Mouse (Mus musculus) midbrain, postnatal 0 days (tissue): Measurements from ENCODE around the gene Shtn1. TPM values are rescaled to one million over a fixed set of nuclear protein-coding genes. Genes with fewer than 3 reads are reported as not detected.

Experiments used
- ATAC-seq: fragments of 200-750 bp; cut with Nextera tagmentation; 2 replicates; pipeline ENCODE4 v1.8.0; 2017; ENCODE audit warnings: moderate number of reproducible peaks, mild to moderate bottlenecking, moderate TSS enrichment, moderate library complexity; ENCODE audit not compliant: low FRiP score
- DNase-seq: peaks from one replicate; pipeline ENCODE4 v3.0.0-alpha.2; 2015; ENCODE audit warnings: low spot score
- H3K27ac ChIP-seq: fragments of 300-500 bp; sonication (generic); 2 replicates; pipeline ENCODE4 v1.5.1; 2014; ENCODE audit warnings: low read depth, mild to moderate bottlenecking, low read length, mixed read lengths
- H3K27me3 ChIP-seq: fragments of 300-500 bp; sonication (generic); 2 replicates; pipeline ENCODE4 v1.6.1; 2014; ENCODE audit warnings: low read length, control low read depth, mixed read lengths; ENCODE audit not compliant: insufficient read depth
- H3K36me3 ChIP-seq: fragments of 300-500 bp; sonication (generic); 2 replicates; pipeline ENCODE4 v1.6.1; 2014; ENCODE audit warnings: low read length, control low read depth, mixed read lengths; ENCODE audit not compliant: insufficient read depth
- H3K4me1 ChIP-seq: fragments of 300-500 bp; sonication (generic); 2 replicates; pipeline ENCODE4 v1.6.1; 2014; ENCODE audit warnings: mild to moderate bottlenecking, control low read depth, antibody characterized with exemption, low read length, mixed read lengths; ENCODE audit not compliant: insufficient read depth
- H3K4me2 ChIP-seq: fragments of 300-500 bp; sonication (generic); 2 replicates; pipeline ENCODE4 v1.6.1; 2014; ENCODE audit warnings: low read depth, mild to moderate bottlenecking, low read length, mixed read lengths; ENCODE audit not compliant: poor library complexity, severe bottlenecking
- H3K4me3 ChIP-seq: fragments of 300-500 bp; sonication (generic); 2 replicates; pipeline ENCODE4 v1.5.1; 2014; ENCODE audit warnings: low read depth, mild to moderate bottlenecking, low read length, moderate library complexity
- H3K9ac ChIP-seq: fragments of 300-500 bp; sonication (generic); replicated peaks from 2 replicates; pipeline ENCODE4 v1.6.1; 2014; ENCODE audit warnings: mild to moderate bottlenecking, low read length, moderate library complexity, mixed read lengths; ENCODE audit not compliant: poor library complexity, severe bottlenecking
- H3K9me3 ChIP-seq: fragments of 300-500 bp; sonication (generic); 2 replicates; pipeline ENCODE4 v1.6.1; 2016; ENCODE audit warnings: low read length, control low read depth
- CTCF ChIP-seq: IDR thresholded peaks from 2 replicates; pipeline ENCODE4 v1.5.1; 2016; ENCODE audit warnings: antibody characterized with exemption, mild to moderate bottlenecking
- WGBS: fragments of 180-500 bp; shearing (Covaris S2); extraction: QIAGEN DNeasy Blood & Tissue Kit; methylation state at CpG from one replicate; pipeline ENCODE4 v1.1.7; 2014; 5-methylcytosine and 5-hydroxymethylcytosine counted together
- polyA plus RNA-seq: library from polyadenylated mRNA; unstranded; fragments of >200 nt; fragmentation: Nextera tagmentation; extraction: Ambion mirVana; gene quantifications from 2 replicates; pipeline ENCODE4 v1.2.1, GENCODE M21; 2015
- total RNA-seq: library from RNA; depleted of rRNA; stranded (reverse); fragments of >200 nt; gene quantifications from 2 replicates; pipeline ENCODE4 v1.2.3, GENCODE M21; 2014

Gene Shtn1
- total and polyA plus RNA-seq, 2 experiments from 2014 or later = 68.1 to 70.9 TPM

GRCm38 (mm10) chr19:59071396-59071795 lies 4.5 kb downstream of the Shtn1 start:
- Histone ChIP-seq H3K36me3 (no peaks in the 10 kb centered on the region), H3K4me2 (no peak overlapping the region), H3K4me3 (no peak overlapping the region), H3K9ac (no peak overlapping the region), H3K4me1 (peaks cover 7% of the 10 kb centered on the region; the same call in 1 of the 2 replicates), H3K27ac (no peak overlapping the region), H3K9me3 (no peaks in the 10 kb centered on the region), H3K27me3 (no peaks in the 10 kb centered on the region)
- no peak for DNase-seq
- TF ChIP-seq CTCF = no peak
- WGBS = 82% methylated on average over 4 of the region's 4 CpGs
- ATAC-seq = no peak

GRCm38 (mm10) chr19:59067652-59068051 lies 8.2 kb downstream of the Shtn1 start:
- Histone ChIP-seq H3K4me2 (no peak overlapping the region), H3K4me1 (no peaks in the 10 kb centered on the region), H3K27ac (no peak overlapping the region), H3K4me3 (no peak overlapping the region), H3K36me3 (no peaks in the 10 kb centered on the region), H3K9ac (no peak overlapping the region), H3K27me3 (no peaks in the 10 kb centered on the region), H3K9me3 (no peaks in the 10 kb centered on the region)
- TF ChIP-seq CTCF = no peak
- ATAC-seq (no peak), DNase-seq (no peak)
- WGBS = 73% methylated on average over 1 of the region's 1 CpGs

GRCm38 (mm10) chr19:59066670-59067069 lies 9.2 kb downstream of the Shtn1 start:
- Histone ChIP-seq H3K9me3 (no peaks in the 10 kb centered on the region), H3K9ac (no peak overlapping the region), H3K4me1 (no peaks in the 10 kb centered on the region), H3K27me3 (no peaks in the 10 kb centered on the region), H3K4me3 (no peak overlapping the region), H3K27ac (no peak overlapping the region), H3K36me3 (no peaks in the 10 kb centered on the region), H3K4me2 (no peak overlapping the region)
- 93% methylated on average over 2 of the region's 2 CpGs for WGBS
- no peak for DNase-seq
- no peak for TF ChIP-seq CTCF
- ATAC-seq = no peak

- H3K36me3 ChIP-seq = no peaks in the 10 kb centered on the region
- no peak overlapping the region for H3K27ac ChIP-seq
- no peaks in the 10 kb centered on the region for H3K9me3 ChIP-seq
- no peak for DNase-seq
- no peaks in the 10 kb centered on the region for H3K27me3 ChIP-seq
- no peak overlapping the region for H3K4me2 ChIP-seq
- H3K4me1 ChIP-seq = no peaks in the 10 kb centered on the region
- 58% methylated on average over 5 of the region's 5 CpGs for WGBS
- no peak overlapping the region for H3K9ac ChIP-seq
- ATAC-seq = no peak
- TF ChIP-seq CTCF = no peak
- H3K4me3 ChIP-seq = no peak overlapping the region
Observed at GRCm38 (mm10) chr19:59066115-59066514, 9.8 kb downstream of the Shtn1 start.

GRCm38 (mm10) chr19:59064616-59065015 lies 11.3 kb downstream of the Shtn1 start:
- WGBS = 85% methylated on average over 5 of the region's 5 CpGs
- no peaks in the 10 kb centered on the region for H3K36me3 ChIP-seq
- no peak overlapping the region for H3K4me3 ChIP-seq

GRCm38 (mm10) chr19:59063568-59063967 lies 12.3 kb downstream of the Shtn1 start:
- ATAC-seq (no peak), DNase-seq (no peak)
- Histone ChIP-seq H3K36me3 (no peaks in the 10 kb centered on the region), H3K27ac (no peak overlapping the region), H3K27me3 (no peaks in the 10 kb centered on the region), H3K9ac (no peak overlapping the region), H3K4me2 (no peak overlapping the region), H3K4me1 (no peaks in the 10 kb centered on the region), H3K9me3 (no peaks in the 10 kb centered on the region), H3K4me3 (no peak overlapping the region)
- 90% methylated on average over 5 of the region's 5 CpGs for WGBS
- no peak for TF ChIP-seq CTCF

More at GRCm38 (mm10) chr19:59064616-59065015, 11.3 kb downstream of the Shtn1 start:
- DNase-seq (no peak), ATAC-seq (no peak)
- no peaks in the 10 kb centered on the region for H3K9me3 ChIP-seq
- no peak overlapping the region for H3K9ac ChIP-seq
- no peak overlapping the region for H3K27ac ChIP-seq
- no peaks in the 10 kb centered on the region for H3K4me1 ChIP-seq
- H3K4me2 ChIP-seq = no peak overlapping the region
- TF ChIP-seq CTCF = no peak
- H3K27me3 ChIP-seq = no peaks in the 10 kb centered on the region
